Mouse (Mus musculus) retina, embryonic 14.5 days (tissue): ENCODE measurements around the gene Crtc3.

ENCODE experiments used
- DNase-seq: peaks from one replicate; pipeline ENCODE4 v3.0.0-alpha.2; 2015; ENCODE audit warnings: low spot score

Crtc3 gene

DNA sequence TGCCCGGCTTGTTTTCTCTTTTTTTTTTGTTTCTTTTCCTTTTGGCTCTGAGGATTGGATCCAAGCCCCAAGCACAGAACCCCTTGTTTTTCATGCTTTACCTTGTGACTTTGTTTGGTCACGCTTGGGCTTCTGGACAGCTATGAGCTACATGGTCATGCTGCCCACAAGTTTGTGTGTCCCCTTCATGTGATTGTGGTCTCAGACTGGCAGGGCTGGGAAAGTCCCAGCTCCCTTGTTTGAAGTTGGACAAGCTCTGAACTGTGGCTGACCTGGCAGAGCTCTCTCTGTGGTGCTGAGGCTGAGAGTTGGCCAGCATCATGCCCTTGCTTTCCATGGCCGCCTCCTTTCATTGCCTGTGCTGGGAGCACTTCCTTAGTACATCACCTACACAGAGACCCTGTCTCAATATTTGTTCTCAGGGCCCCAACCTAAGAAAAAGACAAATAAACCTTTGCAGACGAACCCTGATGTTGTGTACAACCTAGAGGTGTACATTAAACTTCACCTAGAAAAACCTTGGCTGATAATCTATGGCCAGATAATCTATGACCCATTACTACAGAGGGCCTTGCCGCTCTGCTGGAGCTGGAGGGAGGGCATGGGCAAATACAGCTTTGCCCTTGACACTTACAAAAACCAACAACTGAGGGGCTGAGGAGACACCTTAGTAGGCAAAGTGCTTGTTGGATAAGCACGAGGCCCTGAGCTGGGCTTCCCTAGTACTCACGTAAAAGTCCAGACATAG, 140.0 kb downstream of the Crtc3 start:
- no peak for DNase-seq

DNA sequence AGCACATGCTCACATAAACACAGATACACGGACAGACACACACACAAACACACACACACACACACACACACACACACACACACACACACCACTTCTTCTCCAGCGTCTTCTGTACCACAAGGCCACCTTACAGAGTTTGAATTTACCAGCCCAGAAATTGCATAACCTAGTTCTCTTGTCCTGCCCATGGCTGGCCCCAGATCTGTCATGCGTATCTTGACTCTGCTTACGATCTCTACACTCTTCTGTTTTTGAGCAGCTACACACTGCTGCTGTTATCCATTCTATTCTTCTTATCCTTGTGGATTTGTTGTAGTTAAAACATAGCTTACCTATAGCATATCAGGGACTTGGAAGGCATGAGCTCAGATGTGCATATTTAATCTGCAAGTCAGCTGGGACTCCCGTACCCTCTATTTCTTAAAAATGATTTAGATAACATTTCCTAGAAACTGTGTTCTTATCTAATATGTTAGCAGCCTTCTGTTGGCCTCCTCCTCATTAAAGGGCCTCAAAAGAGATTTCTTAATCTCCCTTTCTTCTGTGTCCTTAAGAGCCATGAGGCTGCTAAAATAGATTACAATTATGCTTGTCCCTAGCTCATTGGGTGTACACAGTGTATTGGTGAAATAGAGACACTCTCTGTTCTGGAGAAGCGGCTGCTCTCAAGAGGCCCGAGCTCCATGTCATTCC, 146.4 kb downstream of the Crtc3 start:
- no peak for DNase-seq

DNA sequence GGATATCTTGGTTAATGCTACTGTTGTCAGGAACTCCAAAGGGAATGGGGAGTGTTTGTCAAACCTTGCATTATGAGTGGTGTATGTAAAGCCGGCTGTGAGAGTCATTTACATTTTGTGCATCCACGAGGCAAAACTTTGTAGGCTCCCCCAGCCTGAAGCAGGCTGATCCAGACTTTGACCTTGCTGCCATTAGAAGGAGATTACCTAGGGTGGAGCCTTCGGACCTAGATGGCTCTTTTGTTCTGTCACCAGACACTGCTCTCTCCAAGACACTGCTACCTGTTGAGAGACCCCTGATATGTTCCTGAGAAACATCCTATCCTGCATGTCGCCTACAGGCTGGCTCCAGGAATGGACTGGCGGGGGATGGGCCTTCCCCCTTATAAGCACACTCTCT, 149.1 kb downstream of the Crtc3 start:
- no peak for DNase-seq
